Mouse (Mus musculus) granulocyte monocyte progenitor cell, adult 5-6 weeks (primary cell): ENCODE results near the gene Cul7. TPM values are rescaled to one million over a fixed set of nuclear protein-coding genes. Genes with fewer than 3 reads are reported as not detected.
A peak's percentile ranks its signal among the peaks of the same experiment; 100 is the strongest.

ENCODE experiments used
- ATAC-seq: replicated peaks from 2 replicates; pipeline ENCODE4 v1.8.0; 2016; ENCODE audit warnings: mild to moderate bottlenecking, moderate TSS enrichment, inconsistent platforms; ENCODE audit not compliant: poor library complexity, severe bottlenecking
- total RNA-seq, 2 experiments: library from RNA; stranded (forward) in 1 of 2; stranded (reverse) in 1 of 2; fragments of 200-712, 200-1000 nt in 1 of 2; fragments of >200 nt in 1 of 2; fragmentation: Nextera tagmentation in 1 of 2; gene quantifications; 2 replicates each; pipeline ENCODE4 v1.2.3; 2014 to 2017

Cul7 gene
- total RNA-seq (2014; fragmentation: Nextera tagmentation) (16.8 and 21.6 TPM in 2 replicates), total RNA-seq (2017) (10.0 and 13.2 TPM in 2 replicates)

- peak; percentile 78 for ATAC-seq
These were observed at the start of gene Cul7 for GRCm38 (mm10) chr17:46650232-46651031. Gene Cul7, plus strand, starts transcription at chr17:46650337.

GRCm38 (mm10) chr17:46600569-46600968, 49.6 kb upstream of the Cul7 start:
- no peak for ATAC-seq

- ATAC-seq, result peak; percentile 90
These were observed 47.9 kb upstream of the Cul7 start for GRCm38 (mm10) chr17:46602212-46602611.

GRCm38 (mm10) chr17:46603229-46603628, 46.9 kb upstream of the Cul7 start:
- ATAC-seq, result no peak

GRCm38 (mm10) chr17:46605126-46605525, 45.0 kb upstream of the Cul7 start:
- no peak for ATAC-seq

- ATAC-seq, result no peak
These were observed 44.1 kb upstream of the Cul7 start for GRCm38 (mm10) chr17:46605987-46606386.

- ATAC-seq, result peak; percentile 90
These were observed 40.2 kb upstream of the Cul7 start for GRCm38 (mm10) chr17:46609721-46610514.

GRCm38 (mm10) chr17:46611316-46611715, 38.8 kb upstream of the Cul7 start:
- ATAC-seq, result no peak

- ATAC-seq, result no peak
These were observed 37.9 kb upstream of the Cul7 start for GRCm38 (mm10) chr17:46612189-46612588.

GRCm38 (mm10) chr17:46612820-46613219, 37.3 kb upstream of the Cul7 start:
- ATAC-seq, result no peak

GRCm38 (mm10) chr17:46613229-46613628, 36.9 kb upstream of the Cul7 start:
- no peak for ATAC-seq

- no peak for ATAC-seq
These were observed 32.3 kb upstream of the Cul7 start for GRCm38 (mm10) chr17:46617799-46618198.

- ATAC-seq, result no peak
These were observed 31.8 kb upstream of the Cul7 start for GRCm38 (mm10) chr17:46618394-46618768.

- ATAC-seq, result no peak
These were observed 31.1 kb upstream of the Cul7 start for GRCm38 (mm10) chr17:46618769-46619682.

- no peak for ATAC-seq
These were observed 30.3 kb upstream of the Cul7 start for GRCm38 (mm10) chr17:46619683-46620357.

GRCm38 (mm10) chr17:46621324-46621723, 28.8 kb upstream of the Cul7 start:
- no peak for ATAC-seq

GRCm38 (mm10) chr17:46622269-46622668, 27.9 kb upstream of the Cul7 start:
- peak; percentile 65 for ATAC-seq

- peak; percentile 60 for ATAC-seq
These were observed 26.1 kb upstream of the Cul7 start for GRCm38 (mm10) chr17:46623819-46624557.

GRCm38 (mm10) chr17:46624598-46624997, 25.5 kb upstream of the Cul7 start:
- peak; percentile 5; the same call in 1 of the 2 replicates for ATAC-seq
